Mouse (Mus musculus) embryo, embryonic 9.5 days (tissue): ENCODE data around the gene Defb5.
"Not testable (repeated sequence)": the region's sequence is repeated elsewhere in the genome, so short reads cannot be mapped to it uniquely, and the experiment has no call there.

Source experiments
- DNase-seq: peaks from one replicate; pipeline ENCODE4 v3.0.0-alpha.2; 2017; ENCODE audit errors: extremely low spot score

Gene Defb5

DNA sequence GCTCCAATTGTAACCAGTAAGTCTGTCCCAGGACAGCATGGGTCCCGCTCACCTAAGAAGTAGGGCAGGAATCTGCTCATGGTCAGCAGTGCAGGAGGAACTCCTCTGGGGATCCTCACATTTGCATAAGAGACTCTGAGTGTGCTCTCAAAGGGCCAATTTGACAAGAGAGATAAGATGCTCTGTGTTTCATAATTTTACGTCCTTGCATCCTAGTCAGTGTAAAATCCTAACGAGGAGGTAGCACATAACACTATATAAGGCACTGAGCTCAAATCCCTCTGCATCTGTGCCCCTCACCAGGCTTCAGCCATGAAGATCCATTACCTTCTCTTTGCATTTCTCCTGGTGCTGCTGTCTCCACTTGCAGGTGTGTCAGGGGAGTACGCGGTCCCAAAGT, at the start of gene Defb5:
Gene Defb5, plus strand, starts transcription at position 301 of the 400 bp plus-strand sequence.
- DNase-seq = no peak

- no peak for DNase-seq
Observed at GRCm38 (mm10) chr8:19225161-19225560, 22.2 kb upstream of the Defb5 start, which contains the start of gene Defb6. Gene Defb6, plus strand, starts transcription at chr8:19225478.

DNA sequence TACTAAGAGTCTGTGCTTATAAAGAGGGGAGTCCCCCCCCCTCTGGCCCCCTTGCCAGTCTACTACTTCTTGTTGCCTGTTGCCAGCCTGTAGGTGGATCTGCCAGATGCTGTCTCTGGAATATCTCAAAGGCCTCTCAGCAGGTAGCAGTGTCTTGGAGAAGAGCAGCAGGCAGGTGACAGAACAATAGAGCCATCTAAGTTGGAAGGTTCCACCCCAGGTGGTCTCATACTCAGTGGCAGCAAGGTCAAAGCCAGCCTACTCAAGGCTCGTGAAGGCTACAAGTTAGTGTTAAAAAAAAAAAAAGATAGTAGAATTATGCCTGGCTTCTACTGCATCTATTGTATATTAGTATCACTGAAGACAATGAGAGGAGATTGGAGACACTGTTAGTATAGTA, 9.3 kb upstream of the Defb5 start:
- DNase-seq = no peak

DNA sequence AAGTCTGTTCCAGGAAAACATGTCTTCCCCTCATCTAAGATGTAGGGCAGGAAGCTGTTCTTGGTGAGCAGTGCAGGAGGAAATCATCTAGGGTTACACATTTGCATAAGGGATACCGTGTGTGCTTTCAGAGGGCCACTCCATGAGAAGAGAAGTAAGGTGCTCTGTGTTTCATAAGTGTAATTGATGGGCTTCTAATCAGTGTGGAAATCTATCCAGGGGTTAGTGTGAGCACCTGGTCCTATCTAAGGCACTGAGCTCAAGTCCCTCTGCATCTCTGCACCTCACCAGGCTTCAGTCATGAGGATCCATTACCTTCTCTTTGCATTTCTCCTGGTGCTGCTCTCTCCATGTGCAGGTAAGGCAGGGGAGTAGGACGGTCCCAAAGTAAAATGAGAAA, 7.8 kb upstream of the Defb5 start, which contains the start of gene Defb46:
Gene Defb46, plus strand, starts transcription at position 301 of the 400 bp plus-strand sequence.
- no peak for DNase-seq

- DNase-seq = no peak
Observed at GRCm38 (mm10) chr8:19258136-19258535, 10.8 kb downstream of the Defb5 start.

DNA sequence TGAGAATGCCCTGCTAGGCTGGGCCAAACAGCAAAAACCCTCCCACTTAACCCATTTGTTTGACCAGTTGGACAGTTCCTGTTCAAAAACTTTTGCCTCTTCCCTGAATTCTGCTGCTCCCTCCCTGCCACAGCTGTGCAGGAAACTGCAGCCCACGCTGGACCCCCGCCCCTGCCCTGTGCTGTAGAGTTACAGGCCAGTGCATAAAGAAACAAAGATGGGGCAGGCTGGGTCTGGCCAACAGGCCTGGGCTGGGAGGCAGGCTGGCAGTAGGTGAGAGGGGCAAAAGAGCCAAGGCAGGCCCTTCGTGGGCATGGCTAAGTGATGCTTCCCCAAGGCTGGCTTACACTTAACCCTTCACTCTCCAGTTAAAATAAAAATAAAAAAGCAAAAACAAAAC, 12.3 kb downstream of the Defb5 start:
- no peak for DNase-seq

DNA sequence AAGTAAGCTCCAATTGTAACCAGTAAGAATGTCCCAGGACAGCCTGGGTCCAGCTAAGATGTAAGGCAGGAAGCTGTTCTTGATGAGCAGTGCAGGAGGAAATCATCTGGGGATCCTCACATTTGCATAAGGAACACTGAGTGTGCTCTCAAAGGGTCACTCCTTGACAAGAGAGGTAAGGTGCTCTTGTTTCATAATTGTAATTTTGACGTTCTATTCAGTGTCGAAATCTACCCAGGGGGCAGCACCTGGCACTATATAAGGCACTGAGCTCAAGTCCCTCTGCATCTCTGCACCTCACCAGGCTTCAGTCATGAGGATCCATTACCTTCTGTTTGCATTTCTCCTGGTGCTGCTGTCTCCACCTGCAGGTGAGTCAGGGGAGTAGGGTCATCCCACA, 45.7 kb downstream of the Defb5 start, which contains the start of gene Defb3:
Gene Defb3, plus strand, starts transcription at position 301 of the 400 bp plus-strand sequence.
- not testable (repeated sequence) for DNase-seq

DNA sequence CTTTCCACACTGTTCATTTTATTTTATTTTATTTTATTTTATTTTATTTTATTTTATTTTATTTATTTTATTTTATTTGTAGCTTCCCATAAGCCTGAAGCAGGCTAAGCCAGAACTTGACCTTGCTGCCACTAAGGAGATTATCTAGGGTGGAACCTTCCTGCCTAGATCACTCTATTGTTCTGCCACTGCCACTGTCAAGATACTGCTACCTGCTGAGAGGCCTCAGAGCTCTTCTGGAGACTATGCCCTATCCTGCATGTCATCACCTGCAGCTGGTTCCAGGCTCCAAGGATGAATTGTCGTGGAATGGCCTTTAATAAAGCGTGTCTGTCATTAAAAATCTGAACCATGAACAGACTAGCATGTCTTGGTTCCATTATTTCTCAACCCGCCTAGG, 51.0 kb downstream of the Defb5 start:
- not testable (repeated sequence) for DNase-seq
